Mouse (Mus musculus): ENCODE results near the gene Frat2. TPM values are rescaled to one million over a fixed set of nuclear protein-coding genes. Genes with fewer than 3 reads are reported as not detected.

Gene Frat2
- polyA plus RNA-seq, 1 experiment, result 16.8 TPM

- Histone ChIP-seq H3K36me3 (replicated peaks; ENCODE audit: low read length) (peaks cover 22% of the 10 kb centered on the region), H3K4me3 (replicated peaks) (peak overlapping the region; percentile 83), H3K4me1 (peaks cover 94% of the 10 kb centered on the region), H3K27me3 (replicated peaks) (no peaks in the 10 kb centered on the region), H3K9me3 (no peaks in the 10 kb centered on the region)
- TF ChIP-seq FLI1 (IDR thresholded peaks at IDR 0.05; ENCODE audit: low read length), result no peak
- TF ChIP-seq GATA1 (IDR thresholded peaks at IDR 0.05; ENCODE audit: borderline replicate concordance, low read length), result no peak
Observed at GRCm38 (mm10) chr19:41835816-41836215, 12.1 kb downstream of the Frat2 start.

- no peaks in the 10 kb centered on the region for H3K27me3 ChIP-seq (replicated peaks)
- no peaks in the 10 kb centered on the region for H3K9me3 ChIP-seq
- H3K4me3 ChIP-seq (replicated peaks), result peak overlapping the region; percentile 38
- peaks cover 22% of the 10 kb centered on the region for H3K36me3 ChIP-seq (replicated peaks; ENCODE audit: low read length)
- TF ChIP-seq GATA1 (IDR thresholded peaks at IDR 0.05; ENCODE audit: borderline replicate concordance, low read length) (no peak), FLI1 (IDR thresholded peaks at IDR 0.05; ENCODE audit: low read length) (no peak)
- H3K4me1 ChIP-seq, result peaks cover 92% of the 10 kb centered on the region
Observed at GRCm38 (mm10) chr19:41835407-41835806, 12.5 kb downstream of the Frat2 start.

GRCm38 (mm10) chr19:41832501-41833201 is 15.3 kb downstream of the Frat2 start:
- Histone ChIP-seq H3K9me3 (no peaks in the 10 kb centered on the region), H3K27me3 (replicated peaks) (no peaks in the 10 kb centered on the region), H3K4me1 (peaks cover 71% of the 10 kb centered on the region), H3K4me3 (replicated peaks) (peak overlapping the region; percentile 87), H3K36me3 (replicated peaks; ENCODE audit: low read length) (peaks cover 22% of the 10 kb centered on the region)
- TF ChIP-seq FLI1 (IDR thresholded peaks at IDR 0.05; ENCODE audit: low read length) (no peak), GATA1 (IDR thresholded peaks at IDR 0.05; ENCODE audit: borderline replicate concordance, low read length) (no peak)

- Histone ChIP-seq H3K4me1 (peaks cover 63% of the 10 kb centered on the region), H3K27me3 (replicated peaks) (no peaks in the 10 kb centered on the region), H3K9me3 (no peaks in the 10 kb centered on the region), H3K36me3 (replicated peaks; ENCODE audit: low read length) (peaks cover 22% of the 10 kb centered on the region), H3K4me3 (replicated peaks) (peak overlapping the region; percentile 96)
- TF ChIP-seq GATA1 (IDR thresholded peaks at IDR 0.05; ENCODE audit: borderline replicate concordance, low read length) (no peak), FLI1 (IDR thresholded peaks at IDR 0.05; ENCODE audit: low read length) (no peak)
Observed at GRCm38 (mm10) chr19:41831718-41832391, 16.1 kb downstream of the Frat2 start.

- H3K4me1 ChIP-seq, result peaks cover 61% of the 10 kb centered on the region
- H3K27me3 ChIP-seq (replicated peaks), result no peaks in the 10 kb centered on the region
- no peak for TF ChIP-seq GATA1 (IDR thresholded peaks at IDR 0.05; ENCODE audit: borderline replicate concordance, low read length)
- TF ChIP-seq FLI1 (IDR thresholded peaks at IDR 0.05; ENCODE audit: low read length), result no peak
- no peaks in the 10 kb centered on the region for H3K9me3 ChIP-seq
- peak overlapping the region; percentile 96 for H3K4me3 ChIP-seq (replicated peaks)
- H3K36me3 ChIP-seq (replicated peaks; ENCODE audit: low read length), result peaks cover 22% of the 10 kb centered on the region
Observed at GRCm38 (mm10) chr19:41831101-41831570, 16.8 kb downstream of the Frat2 start.

GRCm38 (mm10) chr19:41830106-41831031 is 17.6 kb downstream of the Frat2 start:
- TF ChIP-seq FLI1 (IDR thresholded peaks at IDR 0.05; ENCODE audit: low read length), result no peak
- no peak for TF ChIP-seq GATA1 (IDR thresholded peaks at IDR 0.05; ENCODE audit: borderline replicate concordance, low read length)
- Histone ChIP-seq H3K4me3 (replicated peaks) (peak overlapping the region; percentile 96), H3K4me1 (peaks cover 59% of the 10 kb centered on the region), H3K36me3 (replicated peaks; ENCODE audit: low read length) (peaks cover 22% of the 10 kb centered on the region), H3K27me3 (replicated peaks) (no peaks in the 10 kb centered on the region), H3K9me3 (no peaks in the 10 kb centered on the region)

- Histone ChIP-seq H3K27me3 (replicated peaks) (no peaks in the 10 kb centered on the region), H3K4me3 (replicated peaks) (peak within 1 kb of the TSS; percentile 96), H3K4me1 (peaks cover 59% of the 10 kb centered on the region), H3K9me3 (no peaks in the 10 kb centered on the region), H3K36me3 (replicated peaks; ENCODE audit: low read length) (peaks cover 19% of the 10 kb centered on the region)
- TF ChIP-seq GATA1 (IDR thresholded peaks at IDR 0.05; ENCODE audit: borderline replicate concordance, low read length) (no peak), FLI1 (IDR thresholded peaks at IDR 0.05; ENCODE audit: low read length) (no peak)
Observed at GRCm38 (mm10) chr19:41829381-41830105, 18.4 kb downstream of the Frat2 start, which contains the start of gene Frat1. TSS of gene Frat1 (plus strand) at chr19:41829970.

- no peaks in the 10 kb centered on the region for H3K9me3 ChIP-seq
Observed at GRCm38 (mm10) chr19:41828941-41829340, 19.0 kb downstream of the Frat2 start.

GRCm38 (mm10) chr19:41826529-41826928 is 21.4 kb downstream of the Frat2 start:
- Histone ChIP-seq H3K4me1 (peaks cover 46% of the 10 kb centered on the region), H3K36me3 (replicated peaks; ENCODE audit: low read length) (peaks cover 2% of the 10 kb centered on the region)
- TF ChIP-seq GATA1 (IDR thresholded peaks at IDR 0.05; ENCODE audit: borderline replicate concordance, low read length) (no peak), FLI1 (IDR thresholded peaks at IDR 0.05; ENCODE audit: low read length) (no peak)

More at GRCm38 (mm10) chr19:41828941-41829340, 19.0 kb downstream of the Frat2 start:
- Histone ChIP-seq H3K4me3 (replicated peaks) (peak overlapping the region; percentile 96), H3K27me3 (replicated peaks) (no peaks in the 10 kb centered on the region), H3K36me3 (replicated peaks; ENCODE audit: low read length) (peaks cover 19% of the 10 kb centered on the region), H3K4me1 (peaks cover 59% of the 10 kb centered on the region)
- TF ChIP-seq FLI1 (IDR thresholded peaks at IDR 0.05; ENCODE audit: low read length) (no peak), GATA1 (IDR thresholded peaks at IDR 0.05; ENCODE audit: borderline replicate concordance, low read length) (no peak)

More at GRCm38 (mm10) chr19:41826529-41826928, 21.4 kb downstream of the Frat2 start:
- no peaks in the 10 kb centered on the region for H3K9me3 ChIP-seq
- H3K4me3 ChIP-seq (replicated peaks), result no peak overlapping the region
- H3K27me3 ChIP-seq (replicated peaks), result no peaks in the 10 kb centered on the region

Data from megakaryocyte, embryonic 14.5 days (primary cell).